Mouse (Mus musculus) mouse trophoblast stem cell (cell line): Measurements from ENCODE around the gene Smg9.
"Not testable (repeated sequence)": the region's sequence is repeated elsewhere in the genome, so short reads cannot be mapped to it uniquely, and the experiment has no call there.

Experiments
- in situ Hi-C, 2 experiments: fragments of 300-500 bp; cut with MseI, MboI; formaldehyde crosslinking; loops; 2 replicates in 1 of 2; 3 replicates in 1 of 2; pipeline ENCODE4 v1.15.1; 2025

The Smg9 gene

DNA sequence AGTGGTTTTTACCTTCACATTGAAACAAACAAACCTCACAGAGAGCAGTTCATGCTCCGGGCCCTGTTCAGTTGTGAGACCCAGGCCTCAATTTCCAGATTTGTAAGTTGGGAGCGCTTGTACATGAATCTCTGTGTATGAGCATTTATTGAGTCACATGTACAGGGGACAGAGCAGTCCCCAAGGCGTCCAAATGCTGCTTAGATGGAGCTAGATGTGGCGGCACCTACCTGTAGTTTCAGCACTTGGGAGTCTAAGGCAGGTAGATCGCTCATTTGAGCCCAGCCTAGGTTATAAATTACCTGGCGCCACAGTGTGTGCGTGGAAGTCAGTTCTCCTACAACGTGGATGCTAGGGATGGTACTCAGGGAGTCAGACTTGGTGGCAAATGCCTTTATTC, 23.0 kb upstream of the Smg9 start:
- in situ Hi-C loops, result no loop called here

DNA sequence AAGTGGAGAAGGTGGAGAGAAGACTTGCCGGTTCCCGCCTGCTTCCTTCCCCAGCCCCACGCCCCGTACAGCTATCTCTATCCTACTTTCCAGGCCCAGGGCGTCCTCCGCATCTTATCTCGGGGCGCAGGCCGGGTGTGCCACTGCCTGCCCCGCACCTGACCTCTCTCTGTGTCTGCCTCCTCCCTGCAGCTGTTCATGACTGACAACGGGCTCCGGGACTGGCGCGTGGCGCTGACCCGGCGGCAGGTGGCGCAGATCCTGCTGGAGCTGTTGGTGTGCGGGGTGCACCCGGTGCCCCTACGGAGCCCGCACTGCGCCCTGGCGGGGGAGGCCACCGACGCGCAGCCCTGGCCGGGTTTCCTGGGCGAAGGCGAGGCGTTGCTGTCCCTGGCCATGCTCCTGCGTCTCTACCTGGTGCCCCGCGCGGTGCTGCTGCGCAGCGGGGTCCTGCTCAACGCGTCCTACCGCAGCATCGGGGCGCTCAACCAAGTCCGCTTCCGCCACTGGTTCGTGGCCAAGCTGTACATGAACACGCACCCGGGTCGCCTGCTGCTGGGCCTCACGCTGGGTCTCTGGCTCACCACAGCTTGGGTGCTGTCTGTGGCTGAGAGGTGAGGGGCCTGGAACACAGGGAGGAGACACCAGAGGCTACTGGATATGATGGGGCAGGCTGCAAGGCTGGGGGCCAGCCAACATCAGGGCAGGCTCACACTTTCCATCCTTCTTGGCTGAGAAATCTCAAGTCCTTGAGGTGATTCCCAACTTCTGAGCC, 22.1 kb upstream of the Smg9 start:
- in situ Hi-C loops, result no loop called here

DNA sequence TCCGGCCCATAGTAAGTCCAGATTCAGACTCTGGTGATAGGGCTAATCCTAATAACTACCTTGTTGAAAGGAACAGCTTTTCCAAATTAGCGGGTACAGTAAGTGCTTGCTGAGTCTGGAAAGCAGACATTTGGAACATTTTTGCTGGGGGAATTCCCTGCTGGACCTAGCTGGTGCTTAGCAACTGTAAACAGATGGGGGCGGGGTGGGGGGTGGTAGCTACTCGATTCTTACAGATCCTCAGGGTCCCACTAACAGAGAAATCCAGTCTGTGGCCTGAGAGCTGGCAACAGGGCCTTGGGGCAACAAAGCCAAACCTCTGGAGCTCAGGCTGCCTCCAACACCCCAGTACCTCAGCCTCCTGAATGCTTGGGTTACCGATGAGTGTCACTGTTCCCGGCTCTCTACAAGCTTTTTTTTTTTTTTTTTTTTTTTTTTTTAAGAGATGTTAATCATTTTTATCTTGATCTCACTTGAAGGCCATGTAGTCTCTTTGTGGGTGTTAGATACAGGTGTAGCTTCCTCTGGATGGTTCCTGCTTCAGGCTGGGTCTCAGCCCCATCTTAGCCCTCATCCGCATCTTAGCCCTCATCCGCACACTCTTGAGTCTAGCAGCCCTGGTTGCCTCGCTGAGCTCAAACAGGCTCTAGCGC, 21.2 kb upstream of the Smg9 start:
- in situ Hi-C loops, result no loop called here

DNA sequence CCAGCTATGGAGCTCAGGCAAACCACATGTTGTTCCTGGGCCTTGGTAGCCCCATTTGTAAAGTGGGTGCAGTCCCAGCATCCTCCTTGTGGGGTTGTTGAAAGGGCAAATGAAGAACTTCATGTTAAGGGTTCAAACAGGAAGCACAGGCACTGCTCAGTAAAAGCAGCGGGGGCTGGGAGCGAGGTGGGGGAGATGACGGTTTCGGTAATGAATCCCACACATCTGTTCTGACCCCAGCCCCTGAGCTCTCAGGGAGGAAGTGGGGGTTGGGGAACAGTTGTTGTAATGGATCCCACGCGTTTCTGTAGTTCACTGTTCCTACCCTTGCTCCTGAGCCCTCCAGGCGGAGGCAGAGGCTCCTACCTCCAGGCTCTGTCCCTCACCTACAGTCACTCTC, 19.5 kb upstream of the Smg9 start:
- in situ Hi-C loops, result no loop called here

DNA sequence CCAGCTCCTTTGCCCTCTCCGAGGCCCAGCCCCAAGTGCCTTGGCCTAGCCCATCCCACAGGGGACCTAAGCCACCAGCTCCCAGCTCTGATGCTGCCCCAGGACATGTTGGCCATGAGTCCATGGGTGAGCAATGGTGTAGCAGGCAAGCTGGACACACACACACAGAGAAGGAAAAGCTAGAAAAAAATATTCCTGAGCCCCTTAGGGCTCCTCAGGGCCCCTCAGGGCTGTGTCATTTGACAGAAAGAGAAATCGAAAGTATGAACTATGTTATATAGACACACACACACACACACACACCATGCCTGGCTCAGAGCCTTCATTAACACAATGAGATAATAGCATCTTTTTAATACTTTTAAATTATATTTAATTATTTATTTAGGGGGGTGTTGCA, 19.0 kb upstream of the Smg9 start:
- in situ Hi-C loops, result no loop called here

DNA sequence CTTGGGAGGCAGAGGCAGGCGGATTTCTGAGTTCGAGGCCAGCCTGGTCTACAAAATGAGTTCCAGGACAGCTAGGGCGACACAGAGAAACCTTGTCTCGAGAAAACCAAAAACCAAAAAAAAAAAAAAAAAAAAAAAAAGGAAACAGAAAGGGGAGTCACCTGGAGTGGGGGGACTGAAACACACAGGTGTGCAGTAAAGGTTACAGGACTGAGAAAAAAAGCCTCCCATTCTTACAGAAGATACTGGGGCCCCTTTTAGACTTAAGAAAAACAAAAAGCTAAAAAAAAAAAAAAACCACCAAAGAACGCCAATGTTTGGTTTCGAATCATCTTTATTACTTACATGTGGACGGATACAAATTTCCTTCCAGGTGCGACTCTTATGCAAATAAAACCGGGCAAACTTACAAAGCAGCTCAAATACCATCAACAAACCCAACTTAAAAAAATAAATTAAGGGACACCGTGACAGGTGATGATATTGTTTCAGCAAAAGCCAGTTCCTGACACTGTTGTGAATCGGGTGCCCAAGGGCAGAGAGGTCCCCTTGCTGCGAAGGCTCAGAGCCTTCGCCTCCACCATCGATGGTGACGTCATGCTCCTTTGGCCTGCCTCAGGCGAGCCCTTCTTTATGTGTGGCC, 16.6 kb upstream of the Smg9 start:
- in situ Hi-C loops, result no loop called here

DNA sequence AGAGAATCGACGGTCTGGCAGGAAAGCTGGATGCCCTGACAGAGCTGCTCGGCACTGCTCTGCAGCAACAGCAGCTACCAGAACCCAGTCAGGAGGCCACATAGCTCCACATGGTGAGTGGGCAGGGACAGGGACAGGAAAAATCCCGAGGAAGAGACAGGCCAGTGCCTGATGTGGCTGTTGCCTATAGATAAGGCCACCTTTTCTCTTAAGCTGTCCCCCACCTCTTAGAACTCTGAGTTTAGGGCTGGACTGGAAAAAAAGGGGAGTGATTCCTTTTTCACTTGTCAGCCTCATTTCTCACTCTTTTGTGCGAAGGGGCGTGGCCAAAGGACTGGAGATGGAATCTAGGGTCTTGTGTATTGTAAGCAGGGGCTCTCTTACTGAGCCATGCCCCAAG, 15.3 kb upstream of the Smg9 start:
- in situ Hi-C loops, result no loop called here

DNA sequence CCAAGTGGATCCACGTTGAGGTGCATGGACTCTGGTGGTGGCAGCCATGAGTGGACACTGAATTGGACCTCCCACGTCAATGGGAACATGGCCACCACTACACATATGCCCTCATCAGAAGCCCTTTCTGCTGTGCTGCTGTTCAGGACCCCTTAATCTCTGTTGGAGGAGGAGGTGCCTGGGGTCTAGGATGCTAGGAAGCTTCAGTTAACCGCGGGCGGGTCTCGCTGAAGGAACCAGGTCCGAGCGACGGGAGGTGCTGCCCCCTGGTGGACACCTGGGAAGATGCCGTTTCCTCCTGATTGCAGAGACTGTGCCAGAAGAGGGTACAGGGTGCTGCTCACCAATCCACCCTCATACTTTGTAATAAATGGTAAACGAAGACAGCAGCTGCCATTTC, 14.6 kb upstream of the Smg9 start:
- in situ Hi-C loops, result no loop called here

DNA sequence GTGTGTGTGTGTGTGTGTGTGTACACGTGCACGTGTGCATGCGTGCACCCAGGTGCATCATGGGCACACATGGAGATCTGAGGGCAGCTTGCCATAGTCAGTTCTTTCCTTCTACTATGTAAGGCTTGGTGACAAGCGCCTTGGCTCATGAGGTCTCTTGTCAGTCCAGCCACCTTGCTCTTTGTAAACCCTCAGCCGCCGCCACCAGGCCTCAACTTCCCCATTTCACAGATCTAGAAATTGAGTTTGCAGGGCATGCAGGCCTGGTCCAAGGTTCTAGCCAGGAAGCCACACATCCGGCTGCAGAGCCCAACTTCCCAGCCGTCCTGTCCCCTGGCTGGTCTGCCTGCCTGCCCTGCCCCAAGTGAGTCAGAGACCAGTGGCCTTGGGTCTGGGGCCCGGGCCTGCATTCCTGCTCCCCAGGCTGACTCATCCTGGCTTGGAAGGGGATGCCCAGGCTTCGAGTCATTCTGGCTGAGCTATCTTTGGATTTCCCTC, 12.3 kb upstream of the Smg9 start:
- in situ Hi-C loops, result no loop called here

DNA sequence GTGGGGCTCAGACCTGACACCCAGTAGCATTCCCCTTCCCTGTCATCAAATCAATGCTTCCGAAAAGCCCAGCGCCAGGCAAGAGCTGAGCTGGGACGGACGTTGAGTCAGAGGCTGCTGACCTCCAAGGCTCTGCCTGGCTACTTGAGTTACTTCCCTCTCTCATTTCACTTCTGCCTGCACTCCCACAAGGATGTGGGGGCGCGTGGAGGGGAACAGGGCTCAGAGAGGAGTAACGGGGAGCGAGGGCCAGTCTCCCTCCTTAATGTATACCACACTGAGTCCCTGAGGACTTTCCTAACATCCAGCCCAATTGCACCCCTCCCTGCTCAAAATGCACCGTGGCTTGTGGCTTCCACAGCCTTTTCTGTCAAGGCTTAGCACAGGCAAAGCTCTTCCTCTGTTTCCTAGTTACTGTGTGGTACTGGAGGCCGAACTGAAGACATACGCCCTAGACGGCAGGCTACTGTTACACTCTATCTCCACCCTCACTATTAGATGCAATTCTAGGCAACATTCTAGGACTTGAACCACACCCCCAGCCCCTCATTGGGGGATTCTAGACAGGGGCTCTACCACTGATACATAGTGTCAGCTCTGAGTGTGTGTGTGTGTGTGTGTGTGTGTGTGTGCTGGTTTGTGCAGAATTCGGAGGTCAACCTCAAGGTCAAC, 9.8 kb upstream of the Smg9 start:
- in situ Hi-C loops, result no loop called here

DNA sequence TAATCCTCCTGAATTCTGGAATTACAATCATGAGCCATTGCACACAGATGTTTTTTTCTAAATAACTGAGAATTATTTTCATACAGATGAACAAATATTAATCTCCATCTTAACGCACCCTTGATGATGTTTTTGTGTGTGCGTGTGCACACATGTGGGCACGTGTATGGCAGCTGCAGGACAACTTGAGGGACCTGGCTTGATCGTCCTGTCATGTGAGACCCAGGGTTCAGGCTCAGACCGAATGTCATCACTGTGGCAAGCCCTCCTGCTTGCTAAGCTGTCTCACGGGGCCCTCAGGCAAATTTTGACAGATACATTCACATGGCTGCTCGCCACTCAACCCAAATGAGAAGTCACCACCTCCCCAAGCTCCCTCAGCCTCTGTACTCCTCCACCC, 8.9 kb upstream of the Smg9 start:
- in situ Hi-C loops, result no loop called here

DNA sequence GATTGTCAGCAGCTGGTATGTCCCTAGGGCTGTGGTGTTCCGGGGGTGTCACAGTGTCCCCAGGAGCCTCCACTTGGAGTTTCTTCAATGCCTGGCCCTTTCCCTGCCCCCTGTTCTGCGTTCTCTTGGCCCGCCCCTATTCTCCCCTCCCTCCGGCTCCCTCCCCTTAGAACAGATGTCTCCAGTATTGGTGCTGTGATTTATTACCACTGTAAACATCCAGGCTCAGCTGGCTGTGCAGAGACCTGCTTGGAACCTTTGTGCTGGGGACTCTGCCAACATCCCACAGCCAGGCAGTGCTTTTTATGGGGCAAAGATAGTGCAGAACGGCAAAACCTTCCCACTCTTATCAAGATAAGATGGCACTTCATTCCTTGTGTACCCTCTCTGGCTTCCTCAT, 8.3 kb upstream of the Smg9 start:
- in situ Hi-C loops, result no loop called here

DNA sequence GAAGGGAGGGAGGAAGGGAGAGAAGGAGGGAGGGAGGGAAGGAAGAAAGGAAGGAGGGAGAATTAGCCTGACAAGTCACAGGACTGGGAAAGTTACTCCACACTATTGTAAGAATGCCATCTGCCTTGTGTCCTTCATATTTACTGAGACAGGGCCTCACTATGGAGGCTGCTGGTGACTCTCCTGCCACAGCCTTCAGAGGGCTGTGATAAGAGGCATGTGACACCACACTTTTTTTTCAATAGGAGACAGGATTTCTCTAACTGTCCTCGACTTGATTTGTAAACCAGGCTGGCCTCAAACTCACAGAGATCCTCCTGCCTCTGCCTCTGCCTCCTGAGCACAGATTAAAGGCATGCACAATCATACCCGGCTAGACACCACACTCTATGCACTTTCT, 7.7 kb upstream of the Smg9 start:
- in situ Hi-C loops, result no loop called here

DNA sequence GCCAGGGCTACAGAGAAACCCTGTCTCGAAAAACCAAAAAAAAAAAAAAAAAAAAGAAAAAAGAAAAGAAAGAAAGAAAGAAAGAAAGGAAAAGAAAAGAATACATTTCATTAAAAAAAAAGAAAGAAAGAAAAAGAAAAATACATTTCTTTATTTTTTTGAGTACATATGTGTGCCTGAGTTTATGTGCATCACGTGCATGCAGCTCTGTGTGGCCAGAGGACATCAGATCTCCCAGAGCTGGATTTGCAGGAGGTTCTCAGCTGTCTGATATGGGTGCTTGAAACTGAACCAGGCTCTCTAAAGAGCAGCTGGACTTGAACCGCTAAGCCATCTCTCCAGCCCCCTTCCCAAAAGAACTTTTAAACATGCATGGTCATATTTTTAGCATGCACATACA, 5.4 kb upstream of the Smg9 start:
- in situ Hi-C loops, result no loop called here

DNA sequence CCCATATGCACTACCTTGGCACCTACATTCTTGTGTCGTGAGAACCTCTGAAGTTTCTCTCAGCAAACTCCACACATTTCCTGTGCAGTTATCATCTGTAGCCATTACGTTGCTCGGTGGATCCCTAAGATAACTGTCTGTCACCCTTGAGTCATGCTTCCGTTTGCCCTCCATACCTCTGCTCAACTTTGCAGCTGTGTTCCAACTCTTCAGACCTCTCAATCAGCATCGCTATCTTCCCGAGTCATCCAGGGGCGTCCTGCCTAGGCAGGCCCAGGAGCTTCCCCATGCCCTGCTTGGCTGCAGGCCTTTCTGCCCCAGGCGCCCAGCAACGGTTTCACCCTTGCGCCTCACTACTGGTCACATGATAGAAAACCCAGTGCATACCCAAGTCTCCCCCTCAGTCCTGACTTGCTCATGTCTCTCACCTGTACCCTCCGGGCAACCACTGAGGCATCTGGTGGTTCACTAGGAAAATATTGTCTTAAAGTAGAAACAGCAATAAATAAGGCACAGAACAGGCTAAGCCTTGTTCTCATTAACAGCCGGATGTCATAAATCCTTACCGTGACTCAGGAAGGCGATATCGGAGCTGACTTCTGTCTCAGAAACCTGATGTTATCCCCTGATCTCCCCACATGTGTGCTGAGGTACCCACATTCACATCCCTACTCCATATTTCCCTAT, 4.8 kb upstream of the Smg9 start:
- in situ Hi-C loops, result no loop called here

DNA sequence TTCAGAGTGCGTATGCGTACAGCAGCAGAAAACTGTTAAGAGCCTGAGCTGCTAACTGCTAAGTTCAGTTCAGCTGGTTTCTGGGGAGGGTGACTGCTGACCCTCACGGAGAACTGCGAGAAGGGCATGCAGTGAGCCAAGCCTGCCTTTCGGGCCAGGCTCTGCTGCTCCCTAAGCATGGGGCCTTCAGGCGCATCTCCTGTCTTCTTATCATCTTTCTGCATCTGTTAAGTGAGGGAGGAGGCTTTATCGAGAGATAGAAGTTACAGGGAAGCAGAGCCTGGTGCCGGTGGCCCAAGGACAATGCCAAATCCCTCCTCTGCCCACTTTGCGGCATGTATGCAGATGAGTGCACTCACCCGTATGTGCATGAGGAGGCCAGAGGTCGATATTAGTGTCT, 2.6 kb upstream of the Smg9 start:
- in situ Hi-C loops, result no loop called here

DNA sequence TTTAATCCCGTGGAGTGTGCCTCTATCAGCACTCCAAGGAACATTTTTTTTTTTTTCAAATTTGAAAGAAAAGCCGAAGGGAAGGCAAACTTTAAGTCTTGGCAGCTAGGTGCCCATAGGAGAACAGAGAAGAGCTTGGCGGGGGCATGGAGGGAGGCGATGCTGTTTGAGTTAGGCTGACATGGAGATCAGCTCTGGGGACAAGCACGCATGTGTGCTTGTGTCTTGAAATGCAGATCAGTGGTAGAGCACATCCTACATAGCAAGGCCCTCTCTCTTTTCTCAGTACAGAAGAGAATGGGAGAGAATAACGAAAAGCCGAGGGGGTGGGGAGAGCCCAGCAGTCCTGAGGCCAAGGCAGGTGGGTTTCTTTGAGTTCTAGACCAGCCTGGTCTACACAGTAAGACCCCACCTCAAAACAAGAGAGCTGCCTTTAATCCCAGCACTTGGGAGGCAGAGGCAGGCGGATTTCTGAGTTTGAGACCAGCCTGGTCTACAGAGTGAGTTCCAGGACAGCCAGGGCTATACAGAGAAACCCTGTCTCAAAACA, 980 bp upstream of the Smg9 start:
- in situ Hi-C loops, result no loop called here

DNA sequence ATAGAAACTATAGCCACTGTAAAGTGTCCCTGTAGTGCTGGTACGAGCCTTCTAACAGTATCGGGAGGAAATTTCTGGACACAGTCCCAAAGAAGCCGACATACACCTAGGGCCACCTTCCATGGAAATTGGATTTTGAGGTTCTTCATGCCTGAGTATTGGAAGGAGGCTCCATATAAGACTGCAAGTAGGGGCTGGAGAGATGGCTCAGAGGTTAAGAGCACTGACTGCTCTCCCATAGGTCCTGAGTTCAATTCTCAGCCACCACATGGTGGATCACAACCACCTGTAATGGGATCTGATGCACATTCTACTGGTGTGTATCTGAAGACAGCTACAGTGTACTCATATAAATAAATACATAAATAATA, 648 bp downstream of the Smg9 start:
- in situ Hi-C loops, result no loop called here

DNA sequence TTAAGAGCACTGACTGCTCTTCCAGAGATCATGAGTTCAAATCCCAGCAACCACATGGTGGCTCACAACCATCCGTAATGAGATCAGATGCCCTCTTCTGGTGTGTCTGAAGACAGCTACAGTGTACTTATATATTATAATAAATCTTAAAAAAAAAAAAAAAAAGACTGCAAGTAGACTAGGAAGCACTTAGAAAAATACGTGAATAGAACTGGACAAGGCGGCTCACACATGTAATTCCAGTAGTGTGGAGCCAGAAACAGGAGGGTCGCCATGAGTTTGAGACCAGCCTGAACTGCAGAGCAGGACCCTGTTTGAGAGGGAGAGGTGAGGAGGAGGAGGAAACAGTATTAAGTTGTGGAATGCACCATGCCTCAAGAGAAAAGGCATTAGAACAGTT, 1.1 kb downstream of the Smg9 start:
- in situ Hi-C loops, result not testable (repeated sequence)

DNA sequence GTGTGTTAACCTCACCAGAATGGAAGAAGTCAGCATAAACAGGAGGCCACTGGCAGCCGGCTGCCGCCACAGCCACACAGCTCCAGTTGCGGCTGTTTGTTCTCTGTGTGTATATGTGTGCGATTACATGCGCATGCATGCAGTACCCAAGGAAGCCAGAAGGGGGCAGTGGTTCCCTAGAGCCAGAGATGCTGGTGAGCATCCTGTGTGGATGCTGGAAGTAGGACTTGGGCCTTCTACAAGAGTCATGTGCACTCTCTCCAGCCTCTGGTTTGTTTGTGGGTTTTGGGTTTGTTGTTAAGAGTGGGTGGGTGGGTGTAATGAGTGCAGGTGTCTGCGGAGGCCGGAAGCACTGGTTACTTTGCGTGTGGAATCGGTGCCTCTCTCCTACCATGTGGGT, 3.4 kb downstream of the Smg9 start:
- in situ Hi-C loops, result no loop called here

DNA sequence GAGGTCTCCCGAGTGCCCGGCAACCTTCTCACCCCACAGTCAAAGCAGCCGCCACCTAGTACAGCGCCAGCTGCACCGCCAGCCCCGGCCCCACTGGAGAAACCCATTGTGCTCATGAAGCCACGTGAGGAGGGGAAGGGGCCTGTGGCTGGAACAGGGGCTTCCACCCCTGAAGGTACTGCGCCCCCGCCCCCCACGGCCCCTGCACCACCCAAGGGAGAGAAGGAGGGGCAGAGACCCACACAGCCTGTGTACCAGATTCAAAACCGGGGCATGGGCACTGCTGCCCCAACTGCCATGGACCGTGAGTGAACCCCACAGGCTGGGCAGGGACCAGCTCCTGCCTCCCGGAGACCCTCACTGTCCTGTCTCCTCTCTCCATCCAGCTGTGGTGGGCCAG, 6.2 kb downstream of the Smg9 start:
- in situ Hi-C loops, result no loop called here
